Mouse (Mus musculus): ENCODE data around the gene Kansl2. TPM values are rescaled to one million over a fixed set of nuclear protein-coding genes. Genes with fewer than 3 reads are reported as not detected.
"Not testable (repeated sequence)": the region's sequence is repeated elsewhere in the genome, so short reads cannot be mapped to it uniquely, and the experiment has no call there.

The Kansl2 gene
- polyA plus RNA-seq, 1 experiment: 78.4 TPM

DNA sequence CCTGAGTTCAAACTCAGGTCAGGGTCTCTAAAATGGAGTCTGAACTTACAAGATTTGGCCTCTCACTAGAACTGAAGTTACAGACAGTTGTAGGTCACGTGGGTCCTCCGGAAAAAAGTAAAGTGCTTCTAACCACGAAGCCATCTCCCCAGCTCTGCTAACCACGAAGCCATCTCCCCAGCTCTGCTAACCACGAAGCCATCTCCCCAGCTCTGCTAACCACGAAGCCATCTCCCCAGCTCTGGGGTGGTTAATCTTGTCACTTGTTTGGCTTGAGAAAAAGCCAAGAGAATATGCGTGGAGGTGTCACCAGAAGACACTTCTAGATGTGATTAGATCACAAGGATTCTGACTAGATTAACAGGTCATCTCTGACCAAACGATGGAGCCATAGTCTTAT, 19.9 kb downstream of the Kansl2 start:
- WGBS: 5% methylated on average over 8 of the region's 8 CpGs
- no peaks in the 10 kb centered on the region for H3K27me3 ChIP-seq (ENCODE audit: control insufficient read depth, insufficient read depth, low read length)
- TF ChIP-seq CTCF (IDR thresholded peaks at IDR 0.05; ENCODE audit: borderline replicate concordance, control insufficient read depth, extremely low read depth, insufficient read depth, low read length, poor library complexity) (no peak), POLR2A (IDR thresholded peaks at IDR 0.05; ENCODE audit: control insufficient read depth, extremely low read depth, insufficient read depth, low read length, poor library complexity) (no peak)
- DNase-seq: peak; percentile 73
- H3K27ac ChIP-seq (ENCODE audit: control insufficient read depth, insufficient read depth, low read length): peak overlapping the region; percentile 91
- H3K4me1 ChIP-seq (replicated peaks; ENCODE audit: control insufficient read depth, insufficient read depth, low read length): peaks cover 36% of the 10 kb centered on the region
- H3K36me3 ChIP-seq (ENCODE audit: control insufficient read depth, insufficient read depth, low read length): peaks cover 5% of the 10 kb centered on the region; the same call in 1 of the 2 replicates
- H3K4me3 ChIP-seq (ENCODE audit: control insufficient read depth, insufficient read depth, low read length): no peak overlapping the region

DNA sequence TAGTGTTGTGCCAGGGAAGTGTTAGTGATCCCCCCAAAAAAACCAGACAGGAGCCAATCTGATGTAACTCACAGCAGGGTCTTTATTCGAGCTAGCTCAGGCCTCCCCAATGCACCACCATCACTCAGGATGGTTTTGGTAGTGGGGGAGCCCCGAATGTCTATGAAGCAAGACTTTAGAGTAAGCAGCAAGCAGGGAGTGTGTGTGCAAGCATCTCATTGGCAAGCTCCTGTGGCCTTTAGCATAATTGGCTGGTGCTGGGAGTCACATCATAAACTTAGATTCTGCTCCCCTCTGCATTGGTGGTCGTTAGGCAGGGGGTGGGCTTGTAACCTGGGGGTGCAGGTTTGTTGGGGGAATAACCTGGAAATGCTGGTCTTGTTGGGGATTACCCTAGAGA, 20.4 kb downstream of the Kansl2 start:
- WGBS: 25% methylated on average over 3 of the region's 3 CpGs
- DNase-seq; H3K4me3 ChIP-seq (ENCODE audit: control insufficient read depth, insufficient read depth, low read length); H3K36me3 ChIP-seq (ENCODE audit: control insufficient read depth, insufficient read depth, low read length); H3K27me3 ChIP-seq (ENCODE audit: control insufficient read depth, insufficient read depth, low read length): not testable (repeated sequence)
- Histone ChIP-seq H3K27ac (ENCODE audit: control insufficient read depth, insufficient read depth, low read length) (peak overlapping the region; percentile 91), H3K4me1 (replicated peaks; ENCODE audit: control insufficient read depth, insufficient read depth, low read length) (peaks cover 36% of the 10 kb centered on the region)

DNA sequence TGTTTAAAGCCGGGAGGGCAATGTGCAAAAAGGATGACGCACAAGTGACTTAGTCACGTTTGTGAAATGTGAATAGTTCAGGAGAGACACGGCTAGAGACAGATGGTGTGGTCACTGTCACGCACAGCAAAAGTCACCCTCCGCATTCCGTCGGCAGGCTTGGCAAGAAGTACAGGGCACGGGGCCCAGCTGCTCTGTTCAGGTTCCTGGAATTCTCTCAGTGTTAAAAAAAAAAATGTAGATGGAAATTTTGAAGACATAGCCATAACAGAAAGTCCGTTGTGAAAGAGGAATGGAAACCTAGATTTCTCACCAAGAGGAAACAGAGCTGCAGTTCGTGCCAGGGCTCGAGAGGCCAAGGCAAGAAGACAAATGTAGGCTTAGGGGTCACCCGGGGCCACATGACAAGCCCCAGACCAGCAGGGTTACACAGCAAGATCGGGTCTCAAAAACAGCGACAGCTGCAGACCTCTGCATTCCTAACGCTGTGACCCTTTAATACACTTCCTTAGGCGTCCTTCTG, 21.2 kb downstream of the Kansl2 start:
- Histone ChIP-seq H3K36me3 (ENCODE audit: control insufficient read depth, insufficient read depth, low read length) (no peaks in the 10 kb centered on the region), H3K4me1 (replicated peaks; ENCODE audit: control insufficient read depth, insufficient read depth, low read length) (peaks cover 36% of the 10 kb centered on the region), H3K27me3 (ENCODE audit: control insufficient read depth, insufficient read depth, low read length) (no peaks in the 10 kb centered on the region), H3K27ac (ENCODE audit: control insufficient read depth, insufficient read depth, low read length) (peak overlapping the region; percentile 55), H3K4me3 (ENCODE audit: control insufficient read depth, insufficient read depth, low read length) (no peak overlapping the region)
- no peak for TF ChIP-seq CTCF (IDR thresholded peaks at IDR 0.05; ENCODE audit: borderline replicate concordance, control insufficient read depth, extremely low read depth, insufficient read depth, low read length, poor library complexity)
- TF ChIP-seq POLR2A (IDR thresholded peaks at IDR 0.05; ENCODE audit: control insufficient read depth, extremely low read depth, insufficient read depth, low read length, poor library complexity): no peak
- no peak for DNase-seq
- 36% methylated on average over 17 of the region's 17 CpGs for WGBS

DNA sequence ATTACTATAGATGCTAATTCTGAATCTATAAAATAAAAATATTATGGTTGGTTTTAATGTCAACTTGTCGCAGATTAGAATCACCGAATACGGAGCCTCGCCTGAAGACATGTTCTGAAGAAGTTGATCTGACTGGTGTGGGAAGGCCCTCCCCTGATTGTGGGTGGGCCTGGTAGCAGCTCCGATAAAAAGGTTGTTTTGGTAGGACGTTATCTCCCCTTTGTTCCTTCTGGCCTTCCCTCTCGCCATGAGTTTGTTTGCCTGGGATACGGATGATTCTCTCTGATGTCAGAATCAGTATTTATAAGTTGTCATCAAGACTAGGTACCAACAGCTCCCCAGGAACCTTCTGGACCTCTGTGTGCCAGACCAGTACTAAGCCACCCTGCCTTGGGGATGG, 21.8 kb downstream of the Kansl2 start:
- H3K27me3 ChIP-seq (ENCODE audit: control insufficient read depth, insufficient read depth, low read length): no peaks in the 10 kb centered on the region
- TF ChIP-seq POLR2A (IDR thresholded peaks at IDR 0.05; ENCODE audit: control insufficient read depth, extremely low read depth, insufficient read depth, low read length, poor library complexity) (no peak), CTCF (IDR thresholded peaks at IDR 0.05; ENCODE audit: borderline replicate concordance, control insufficient read depth, extremely low read depth, insufficient read depth, low read length, poor library complexity) (no peak)
- peaks cover 40% of the 10 kb centered on the region for H3K4me1 ChIP-seq (replicated peaks; ENCODE audit: control insufficient read depth, insufficient read depth, low read length)
- WGBS: 86% methylated on average over 8 of the region's 8 CpGs
- no peaks in the 10 kb centered on the region for H3K36me3 ChIP-seq (ENCODE audit: control insufficient read depth, insufficient read depth, low read length)
- no peak for DNase-seq
- H3K4me3 ChIP-seq (ENCODE audit: control insufficient read depth, insufficient read depth, low read length): no peak overlapping the region
- H3K27ac ChIP-seq (ENCODE audit: control insufficient read depth, insufficient read depth, low read length): no peak overlapping the region

DNA sequence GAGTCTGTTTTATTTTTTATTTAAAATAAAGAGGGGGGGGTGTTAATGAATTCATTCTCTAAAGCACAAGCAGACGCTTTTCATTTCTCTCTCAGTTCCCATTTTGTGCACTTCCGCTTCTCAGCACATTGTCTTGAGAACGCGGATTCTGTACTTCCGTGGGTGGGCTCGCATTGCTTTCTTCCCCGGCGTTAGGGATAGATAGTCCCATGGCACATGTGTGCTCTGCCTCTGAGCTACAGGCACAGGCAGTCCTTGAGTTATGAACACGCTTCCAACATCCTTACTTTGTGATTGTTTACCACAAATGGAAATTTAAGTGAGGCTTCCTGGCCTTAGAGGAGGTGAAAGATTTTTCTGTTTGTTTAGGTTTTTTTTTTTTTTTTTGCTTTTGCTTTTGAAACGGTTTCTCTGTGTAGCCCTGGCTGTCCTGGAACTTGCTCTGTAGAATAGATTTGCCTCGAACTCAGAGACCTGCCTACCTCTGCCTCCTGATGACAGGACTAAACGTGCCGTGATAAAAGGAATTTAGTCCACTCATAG, 22.6 kb downstream of the Kansl2 start:
- Histone ChIP-seq H3K4me1 (replicated peaks; ENCODE audit: control insufficient read depth, insufficient read depth, low read length) (peaks cover 42% of the 10 kb centered on the region), H3K4me3 (ENCODE audit: control insufficient read depth, insufficient read depth, low read length) (no peak overlapping the region), H3K27me3 (ENCODE audit: control insufficient read depth, insufficient read depth, low read length) (no peaks in the 10 kb centered on the region), H3K36me3 (ENCODE audit: control insufficient read depth, insufficient read depth, low read length) (no peaks in the 10 kb centered on the region), H3K27ac (ENCODE audit: control insufficient read depth, insufficient read depth, low read length) (peak overlapping the region; percentile 91)
- no peak for TF ChIP-seq POLR2A (IDR thresholded peaks at IDR 0.05; ENCODE audit: control insufficient read depth, extremely low read depth, insufficient read depth, low read length, poor library complexity)
- TF ChIP-seq CTCF (IDR thresholded peaks at IDR 0.05; ENCODE audit: borderline replicate concordance, control insufficient read depth, extremely low read depth, insufficient read depth, low read length, poor library complexity): no peak
- DNase-seq: peak; percentile 57
- 16% methylated on average over 13 of the region's 13 CpGs for WGBS

DNA sequence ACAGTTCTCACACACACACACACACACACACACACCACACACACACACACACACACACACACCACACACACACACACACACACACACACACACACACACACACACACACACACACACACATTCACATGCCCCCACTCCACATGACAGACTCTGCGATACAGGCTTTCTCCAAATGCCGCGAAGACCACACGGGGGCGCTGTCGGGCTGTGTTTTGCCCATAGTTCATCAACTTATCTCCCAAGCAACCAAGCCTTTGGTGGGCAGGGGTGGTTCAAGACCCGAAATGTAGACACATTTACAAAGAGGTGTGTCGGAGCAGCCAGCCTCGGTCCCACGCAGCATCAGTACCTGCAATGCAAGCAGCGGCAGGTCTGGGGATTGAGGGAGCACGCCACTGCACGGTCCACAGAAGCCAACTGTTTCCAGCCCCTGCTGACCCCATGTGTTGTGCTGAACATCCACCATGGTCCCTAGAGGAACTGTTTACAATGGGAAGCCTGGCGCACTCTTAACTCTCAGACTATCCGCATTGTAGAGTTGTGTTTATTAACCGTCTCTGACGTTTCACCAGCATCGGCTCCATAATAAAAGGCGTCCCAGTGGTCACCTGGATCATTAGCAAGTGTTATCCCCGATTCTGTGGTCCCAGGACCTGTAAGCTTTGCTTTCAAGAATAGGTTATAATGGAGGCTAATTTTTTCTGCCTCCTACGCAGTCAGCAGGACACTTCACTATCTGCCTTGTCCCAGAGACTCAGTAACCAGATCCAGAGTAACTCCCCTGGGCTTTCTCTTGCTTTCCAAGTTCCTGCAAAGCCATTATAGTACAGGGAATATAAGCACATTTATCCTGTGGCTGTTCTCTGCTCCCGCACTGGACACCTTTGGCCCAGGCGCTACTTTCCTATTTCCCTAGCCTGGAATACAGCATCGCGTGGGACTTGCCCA, 23.4 kb downstream of the Kansl2 start:
- H3K4me1 ChIP-seq (replicated peaks; ENCODE audit: control insufficient read depth, insufficient read depth, low read length): peaks cover 46% of the 10 kb centered on the region
- H3K27me3 ChIP-seq (ENCODE audit: control insufficient read depth, insufficient read depth, low read length): no peaks in the 10 kb centered on the region
- H3K36me3 ChIP-seq (ENCODE audit: control insufficient read depth, insufficient read depth, low read length): no peaks in the 10 kb centered on the region
- peak; percentile 85 for DNase-seq
- peak overlapping the region; percentile 91 for H3K27ac ChIP-seq (ENCODE audit: control insufficient read depth, insufficient read depth, low read length)
- TF ChIP-seq CTCF (IDR thresholded peaks at IDR 0.05; ENCODE audit: borderline replicate concordance, control insufficient read depth, extremely low read depth, insufficient read depth, low read length, poor library complexity) (peak; percentile 87; the same call in 1 of the 2 replicates), POLR2A (IDR thresholded peaks at IDR 0.05; ENCODE audit: control insufficient read depth, extremely low read depth, insufficient read depth, low read length, poor library complexity) (0 out of 2 replicates have a peak, but pooled peaks have one; percentile 14)
- H3K4me3 ChIP-seq (ENCODE audit: control insufficient read depth, insufficient read depth, low read length): peak overlapping the region; percentile 36
- 22% methylated on average over 25 of the region's 25 CpGs for WGBS
